Mouse (Mus musculus): Measurements from ENCODE around the gene Denr. TPM values are rescaled to one million over a fixed set of nuclear protein-coding genes. Genes with fewer than 3 reads are reported as not detected.
A peak's percentile ranks its signal among the peaks of the same experiment; 100 is the strongest.

Denr gene
- polyA plus RNA-seq (2016; fragmentation: Nextera tagmentation; extraction: Ambion mirVana): 153 and 180 TPM in 2 replicates

DNA sequence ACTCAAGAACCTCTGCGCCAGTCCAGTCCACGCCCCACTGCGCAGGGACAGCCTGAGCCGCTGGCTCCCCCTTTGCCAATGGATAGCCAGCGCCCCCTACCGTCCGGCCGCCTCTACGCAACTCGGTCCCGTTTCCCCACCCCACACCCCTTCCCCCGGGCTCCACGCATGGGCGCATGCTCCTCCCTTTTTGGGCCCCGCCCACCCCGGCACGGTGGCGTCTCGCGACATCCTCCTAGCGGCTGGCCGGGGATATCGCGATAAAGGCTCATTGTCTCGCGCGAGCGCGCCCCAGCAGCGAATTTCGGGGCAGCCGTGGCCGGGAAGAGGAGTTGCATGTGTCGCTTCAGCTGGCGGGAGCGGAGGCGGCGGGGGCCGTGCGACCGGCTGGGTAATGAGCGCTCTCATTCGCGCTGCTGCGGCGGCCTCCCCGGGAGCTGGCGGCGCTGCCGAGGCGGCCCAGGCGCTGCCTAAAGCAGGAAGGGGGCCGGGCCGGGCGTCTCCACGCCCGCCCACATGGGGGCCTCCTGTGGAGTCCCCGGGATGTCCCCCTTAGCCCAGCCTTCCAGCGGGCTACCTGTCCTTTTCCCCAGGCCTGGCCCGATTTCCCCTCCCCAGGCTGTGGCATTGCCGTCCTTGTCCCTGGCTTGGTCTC lies at the start of gene Denr:
TSS of gene Denr (plus strand) at position 200 of the 655 bp plus-strand sequence.
- Histone ChIP-seq H3K4me3 (peak within 1 kb of the TSS; percentile 92), H3K9me3 (replicated peaks) (no peaks in the 10 kb centered on the region), H3K36me3 (peaks cover 30% of the 10 kb centered on the region), H3K4me2 (replicated peaks) (peak within 1 kb of the TSS; percentile 80), H3K9ac (peak within 1 kb of the TSS; percentile 98), H3K27ac (peak within 1 kb of the TSS; percentile 86), H3K4me1 (peaks cover 16% of the 10 kb centered on the region), H3K27me3 (no peaks in the 10 kb centered on the region)
- peak; percentile 94 for ATAC-seq (ENCODE audit: low FRiP score)
- WGBS: 0% methylated on average over 61 of the region's 61 CpGs

GRCm38 (mm10) chr5:123858798-123859197 lies 48.2 kb upstream of the Denr start:
- Histone ChIP-seq H3K9ac (no peak overlapping the region), H3K36me3 (no peaks in the 10 kb centered on the region), H3K9me3 (replicated peaks) (no peaks in the 10 kb centered on the region), H3K4me1 (0 out of 2 replicates have a peak, but pooled peaks cover 2% of the 10 kb centered on the region), H3K4me2 (replicated peaks) (no peak overlapping the region), H3K27me3 (no peaks in the 10 kb centered on the region), H3K27ac (no peak overlapping the region), H3K4me3 (no peak overlapping the region)
- no peak for ATAC-seq (ENCODE audit: low FRiP score)
- 81% methylated on average over 11 of the region's 11 CpGs for WGBS

DNA sequence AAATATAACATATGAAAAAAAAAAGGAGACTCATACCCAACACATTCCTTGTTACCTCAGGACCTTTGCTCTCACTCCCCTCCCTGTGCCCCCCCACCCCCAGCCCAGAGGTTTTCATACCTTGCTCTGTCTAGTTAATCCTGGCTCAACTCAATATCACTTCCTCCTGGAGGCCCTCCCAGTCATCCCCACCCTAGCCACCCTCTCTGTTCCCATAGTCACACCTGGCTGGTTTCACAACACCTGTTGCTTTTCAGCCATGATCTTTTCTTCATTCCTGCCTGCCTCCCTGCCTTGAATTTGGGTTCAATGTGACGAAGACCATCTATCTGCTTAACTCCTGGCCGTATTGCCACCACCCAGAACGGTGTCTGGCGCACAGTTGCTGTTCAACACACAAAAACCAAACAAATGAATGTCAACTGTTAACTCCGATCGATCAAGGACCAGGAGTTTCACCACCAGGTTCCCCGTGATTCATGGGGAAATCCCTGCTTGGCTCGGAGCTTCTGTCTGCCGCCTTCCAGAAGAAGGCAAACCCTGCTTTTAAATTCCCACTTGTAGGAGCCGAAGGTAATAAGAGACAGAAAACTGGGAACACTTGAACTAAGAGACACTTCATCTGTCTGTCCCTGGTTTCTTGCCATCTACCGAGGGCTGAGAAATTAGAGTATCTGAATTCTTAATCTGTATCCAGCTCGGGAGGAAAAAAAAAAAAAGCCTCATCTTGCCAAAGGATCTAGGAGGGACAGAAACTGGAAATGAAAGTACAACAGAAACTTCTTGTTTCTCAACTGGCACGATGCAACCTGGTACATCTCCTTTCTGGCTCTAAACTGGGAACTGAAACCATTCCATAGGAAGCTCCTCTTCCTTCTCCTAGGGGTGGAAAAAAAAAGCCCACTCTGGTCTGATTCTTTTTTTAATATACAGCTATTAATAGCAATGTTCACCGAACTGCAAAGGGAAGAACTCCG lies 44.3 kb upstream of the Denr start:
- Histone ChIP-seq H3K9ac (no peak overlapping the region), H3K4me3 (no peak overlapping the region), H3K4me1 (0 out of 2 replicates have a peak, but pooled peaks cover 2% of the 10 kb centered on the region), H3K36me3 (no peaks in the 10 kb centered on the region), H3K4me2 (replicated peaks) (no peak overlapping the region), H3K27ac (no peak overlapping the region), H3K27me3 (no peaks in the 10 kb centered on the region), H3K9me3 (replicated peaks) (no peaks in the 10 kb centered on the region)
- WGBS: 80% methylated on average over 15 of the region's 15 CpGs
- ATAC-seq (ENCODE audit: low FRiP score): no peak

DNA sequence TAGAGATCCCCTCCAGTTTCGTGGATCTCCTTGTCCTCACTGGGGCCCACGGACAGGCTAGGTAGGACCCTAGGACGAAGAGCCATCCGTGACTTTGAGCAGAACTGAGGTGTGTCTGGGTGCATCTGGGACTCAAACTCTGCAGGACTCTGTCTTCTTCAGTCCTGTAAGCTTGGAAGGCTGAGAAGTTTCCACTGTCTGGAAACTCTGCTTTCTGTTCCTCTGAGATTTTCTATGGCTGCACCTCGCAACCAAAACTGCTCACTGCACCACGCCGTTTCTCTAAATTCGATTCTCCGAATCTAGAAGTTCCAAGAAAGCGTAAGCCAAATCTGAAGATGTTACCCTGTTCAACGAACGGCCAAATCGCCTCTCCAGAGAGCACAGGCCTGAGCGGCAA lies 43.0 kb upstream of the Denr start:
- Histone ChIP-seq H3K36me3 (no peaks in the 10 kb centered on the region), H3K9me3 (replicated peaks) (no peaks in the 10 kb centered on the region), H3K27me3 (no peaks in the 10 kb centered on the region), H3K4me3 (no peak overlapping the region), H3K9ac (no peak overlapping the region), H3K27ac (no peak overlapping the region), H3K4me2 (replicated peaks) (no peak overlapping the region), H3K4me1 (0 out of 2 replicates have a peak, but pooled peaks cover 2% of the 10 kb centered on the region)
- 93% methylated on average over 14 of the region's 14 CpGs for WGBS
- ATAC-seq (ENCODE audit: low FRiP score): no peak

DNA sequence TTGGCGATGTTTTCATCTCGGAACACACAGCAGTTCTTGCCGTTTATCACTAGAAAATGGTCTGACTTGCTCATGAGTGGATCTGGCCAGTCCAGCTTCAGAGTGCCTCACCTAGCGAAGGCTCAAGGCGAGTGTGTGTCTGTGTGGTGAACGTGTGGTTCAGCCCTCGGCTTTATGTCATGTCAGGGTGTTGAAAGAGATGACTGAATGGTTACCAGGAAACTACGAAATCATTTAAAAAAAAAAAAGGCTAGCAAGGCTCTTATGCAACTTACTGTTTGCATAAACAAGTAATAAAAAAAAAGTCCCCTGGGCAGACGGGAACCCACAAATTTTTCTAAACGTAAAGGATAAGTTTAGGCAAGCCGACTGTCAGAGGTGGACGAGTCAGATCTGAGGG lies 41.6 kb upstream of the Denr start, which contains the start of gene Hcar2:
TSS of gene Hcar2 (minus strand) at position 135 of the 400 bp plus-strand sequence.
- Histone ChIP-seq H3K4me2 (replicated peaks) (no peak within 1 kb of the TSS), H3K4me1 (0 out of 2 replicates have a peak, but pooled peaks cover 2% of the 10 kb centered on the region), H3K4me3 (no peak within 1 kb of the TSS), H3K36me3 (no peaks in the 10 kb centered on the region), H3K9ac (no peak within 1 kb of the TSS), H3K9me3 (replicated peaks) (no peaks in the 10 kb centered on the region), H3K27ac (no peak within 1 kb of the TSS), H3K27me3 (no peaks in the 10 kb centered on the region)
- no peak for ATAC-seq (ENCODE audit: low FRiP score)
- 85% methylated on average over 12 of the region's 12 CpGs for WGBS

GRCm38 (mm10) chr5:123866457-123866856 lies 40.5 kb upstream of the Denr start:
- no peak overlapping the region for H3K9ac ChIP-seq
- 0 out of 2 replicates have a peak, but pooled peaks cover 2% of the 10 kb centered on the region for H3K4me1 ChIP-seq
- no peaks in the 10 kb centered on the region for H3K27me3 ChIP-seq
- no peaks in the 10 kb centered on the region for H3K9me3 ChIP-seq (replicated peaks)
- WGBS: 90% methylated on average over 4 of the region's 4 CpGs
- H3K4me3 ChIP-seq: no peak overlapping the region
- H3K27ac ChIP-seq: no peak overlapping the region
- ATAC-seq (ENCODE audit: low FRiP score): no peak
- H3K4me2 ChIP-seq (replicated peaks): no peak overlapping the region
- no peaks in the 10 kb centered on the region for H3K36me3 ChIP-seq

DNA sequence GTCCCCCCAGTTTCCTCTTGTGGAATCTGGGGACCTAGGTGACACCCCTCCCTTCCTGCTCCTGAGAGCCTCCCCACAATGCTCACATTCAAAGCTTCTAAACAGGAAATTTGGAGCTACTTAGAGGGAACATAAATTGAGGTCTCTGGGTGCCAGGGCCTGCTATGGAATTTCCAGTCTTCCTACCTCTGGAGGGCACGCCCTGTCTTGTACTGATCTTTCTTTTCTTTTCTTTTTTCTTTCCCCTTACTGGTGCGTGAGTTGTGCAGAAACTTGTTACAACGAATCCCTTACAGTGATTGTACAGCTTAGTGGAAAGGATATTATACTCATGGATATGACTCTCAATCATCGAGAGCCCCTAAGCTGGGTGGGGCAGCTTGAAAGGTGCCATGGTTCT lies 37.4 kb upstream of the Denr start:
- Histone ChIP-seq H3K27me3 (no peaks in the 10 kb centered on the region), H3K9me3 (replicated peaks) (no peaks in the 10 kb centered on the region), H3K4me3 (no peak overlapping the region), H3K4me1 (no peaks in the 10 kb centered on the region), H3K4me2 (replicated peaks) (no peak overlapping the region), H3K27ac (no peak overlapping the region), H3K36me3 (no peaks in the 10 kb centered on the region), H3K9ac (no peak overlapping the region)
- ATAC-seq (ENCODE audit: low FRiP score): no peak
- 85% methylated on average over 4 of the region's 4 CpGs for WGBS

DNA sequence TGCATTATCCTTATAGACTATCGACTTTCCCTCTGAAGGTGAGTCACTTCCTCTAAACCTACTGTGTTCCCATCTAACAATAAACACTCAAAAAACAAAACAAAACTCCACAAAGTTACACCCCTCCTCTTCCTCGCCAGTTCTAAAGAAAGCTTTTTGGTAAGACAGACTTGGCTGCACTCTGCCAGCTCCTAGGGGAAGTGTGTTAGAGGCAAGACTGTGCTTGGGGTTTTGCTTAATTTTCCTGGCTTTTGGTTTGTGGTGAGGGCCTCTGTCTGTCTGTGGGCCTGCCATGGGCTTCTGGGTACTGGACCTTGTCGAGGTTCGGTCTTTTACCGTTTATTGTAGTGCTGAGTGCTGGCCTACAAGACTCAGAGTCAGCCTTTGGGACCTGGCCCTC lies 32.8 kb upstream of the Denr start:
- no peak for ATAC-seq (ENCODE audit: low FRiP score)
- H3K27me3 ChIP-seq: no peaks in the 10 kb centered on the region
- no peak overlapping the region for H3K4me2 ChIP-seq (replicated peaks)
- H3K9ac ChIP-seq: no peak overlapping the region
- no peak overlapping the region for H3K4me3 ChIP-seq
- H3K27ac ChIP-seq: no peak overlapping the region
- no peaks in the 10 kb centered on the region for H3K9me3 ChIP-seq (replicated peaks)
- H3K4me1 ChIP-seq: no peaks in the 10 kb centered on the region
- 90% methylated on average over 5 of the region's 5 CpGs for WGBS
- H3K36me3 ChIP-seq: no peaks in the 10 kb centered on the region

- Histone ChIP-seq H3K27me3 (no peaks in the 10 kb centered on the region), H3K9ac (no peak overlapping the region), H3K4me2 (replicated peaks) (no peak overlapping the region), H3K27ac (no peak overlapping the region), H3K4me1 (0 out of 2 replicates have a peak, but pooled peaks cover 2% of the 10 kb centered on the region), H3K36me3 (no peaks in the 10 kb centered on the region), H3K4me3 (no peak overlapping the region), H3K9me3 (replicated peaks) (no peaks in the 10 kb centered on the region)
- whole genome bisulfite sequencing: 72% methylated on average over 14 of the region's 14 CpGs
- ATAC-seq (ENCODE audit: low FRiP score): no peak
Observed at GRCm38 (mm10) chr5:123878056-123878455, 28.9 kb upstream of the Denr start.

- Histone ChIP-seq H3K9me3 (replicated peaks) (no peaks in the 10 kb centered on the region), H3K4me3 (no peak within 1 kb of the TSS), H3K27me3 (no peaks in the 10 kb centered on the region), H3K4me2 (replicated peaks) (0 out of 2 replicates have a peak within 1 kb of the TSS, but pooled peaks have one; percentile 7), H3K4me1 (0 out of 2 replicates have a peak, but pooled peaks cover 2% of the 10 kb centered on the region), H3K27ac (no peak within 1 kb of the TSS), H3K9ac (no peak within 1 kb of the TSS), H3K36me3 (no peaks in the 10 kb centered on the region)
- no peak for ATAC-seq (ENCODE audit: low FRiP score)
- 62% methylated on average over 12 of the region's 12 CpGs for WGBS
Observed at GRCm38 (mm10) chr5:123879928-123880327, 27.0 kb upstream of the Denr start, which contains the start of gene Hcar1. Hcar1 (minus strand) TSS chr5:123880020.

- ATAC-seq (ENCODE audit: low FRiP score): no peak
- Histone ChIP-seq H3K4me1 (0 out of 2 replicates have a peak, but pooled peaks cover 2% of the 10 kb centered on the region), H3K27ac (no peak overlapping the region), H3K27me3 (no peaks in the 10 kb centered on the region), H3K36me3 (no peaks in the 10 kb centered on the region), H3K9me3 (replicated peaks) (no peaks in the 10 kb centered on the region), H3K4me2 (replicated peaks) (no peak overlapping the region), H3K4me3 (no peak overlapping the region), H3K9ac (no peak overlapping the region)
- WGBS: 65% methylated on average over 4 of the region's 14 CpGs
Observed at GRCm38 (mm10) chr5:123880778-123881177, 26.2 kb upstream of the Denr start.

DNA sequence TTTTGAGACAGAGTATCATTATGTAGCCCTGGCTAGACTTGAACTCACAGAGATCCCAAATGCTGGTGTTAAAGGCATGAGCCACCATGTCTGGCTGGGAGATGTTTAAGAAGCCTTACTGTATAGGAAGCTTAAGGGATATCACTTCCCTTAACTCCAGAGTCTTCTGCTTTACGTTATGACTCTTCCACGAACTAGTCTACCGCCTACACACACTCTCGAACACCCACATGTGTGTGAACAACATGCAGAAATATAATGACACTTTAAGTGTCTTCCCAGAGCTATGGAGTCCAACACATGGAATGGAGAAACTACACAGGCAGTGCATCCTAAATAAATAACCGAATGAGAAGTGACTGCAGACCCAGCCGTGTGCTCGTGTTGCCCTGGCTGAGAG lies 23.1 kb upstream of the Denr start:
- Histone ChIP-seq H3K36me3 (no peaks in the 10 kb centered on the region), H3K27me3 (no peaks in the 10 kb centered on the region), H3K9ac (no peak overlapping the region), H3K27ac (no peak overlapping the region), H3K4me2 (replicated peaks) (no peak overlapping the region), H3K9me3 (replicated peaks) (no peaks in the 10 kb centered on the region), H3K4me3 (no peak overlapping the region), H3K4me1 (0 out of 2 replicates have a peak, but pooled peaks cover 2% of the 10 kb centered on the region)
- no peak for ATAC-seq (ENCODE audit: low FRiP score)
- 84% methylated on average over 7 of the region's 7 CpGs for WGBS

Measured in hindbrain, embryonic 12.5 days (tissue).